Mouse (Mus musculus) intestine, postnatal 0 days (tissue): ENCODE results near the gene Eral1. TPM values are rescaled to one million over a fixed set of nuclear protein-coding genes. Genes with fewer than 3 reads are reported as not detected.

Experiments
- ATAC-seq: fragments of 200-750 bp; cut with Nextera tagmentation; 2 replicates; pipeline ENCODE4 v1.8.0; 2017; ENCODE audit warnings: mild to moderate bottlenecking, moderate TSS enrichment, moderate library complexity
- H3K27ac ChIP-seq: fragments of 300-500 bp; sonication (generic); 2 replicates; pipeline ENCODE4 v1.5.1; 2014; ENCODE audit warnings: mild to moderate bottlenecking, low read depth, low read length, moderate library complexity
- H3K27me3 ChIP-seq: fragments of 300-500 bp; sonication (generic); replicated peaks from 2 replicates; pipeline ENCODE4 v1.6.1; 2014; ENCODE audit warnings: low read length, mixed read lengths; ENCODE audit not compliant: control insufficient read depth, insufficient read depth
- H3K36me3 ChIP-seq: fragments of 300-500 bp; sonication (generic); 2 replicates; pipeline ENCODE4 v1.6.1; 2014; ENCODE audit warnings: mild to moderate bottlenecking, moderate library complexity; ENCODE audit not compliant: control insufficient read depth, insufficient read depth
- H3K4me1 ChIP-seq: fragments of 300-500 bp; sonication (generic); replicated peaks from 2 replicates; pipeline ENCODE4 v1.6.1; 2014; ENCODE audit warnings: antibody characterized with exemption, low read length, mixed read lengths; ENCODE audit not compliant: control insufficient read depth, insufficient read depth
- H3K4me2 ChIP-seq: fragments of 300-500 bp; sonication (generic); replicated peaks from 2 replicates; pipeline ENCODE4 v1.6.1; 2014; ENCODE audit warnings: low read depth, mild to moderate bottlenecking, moderate library complexity
- H3K4me3 ChIP-seq: fragments of 300-500 bp; sonication (generic); 2 replicates; pipeline ENCODE4 v1.5.1; 2014; ENCODE audit warnings: low read depth, low read length
- H3K9ac ChIP-seq: fragments of 300-500 bp; sonication (generic); 2 replicates; pipeline ENCODE4 v1.6.1; 2014; ENCODE audit warnings: mild to moderate bottlenecking, low read depth, low read length
- H3K9me3 ChIP-seq: fragments of 300-500 bp; sonication (generic); 2 replicates; pipeline ENCODE4 v1.6.1; 2016; ENCODE audit warnings: mixed run types; ENCODE audit not compliant: control insufficient read depth
- CTCF ChIP-seq: sonication (generic); IDR thresholded peaks from 2 replicates; pipeline ENCODE4 v1.5.1; 2016; ENCODE audit warnings: low read depth, mild to moderate bottlenecking, control low read depth, antibody characterized with exemption, moderate library complexity
- WGBS: fragments of 180-500 bp; shearing (Covaris S2); extraction: QIAGEN DNeasy Blood & Tissue Kit; methylation state at CpG from one replicate; pipeline ENCODE4 v1.1.7; 2014; 5-methylcytosine and 5-hydroxymethylcytosine counted together
- polyA plus RNA-seq: library from polyadenylated mRNA; unstranded; fragments of >200 nt; fragmentation: Nextera tagmentation; extraction: Ambion mirVana; gene quantifications from 2 replicates; pipeline ENCODE4 v1.2.1, GENCODE M21; 2015

The Eral1 gene
- polyA plus RNA-seq, 1 experiment from 2014 or later: 13.0 TPM

DNA sequence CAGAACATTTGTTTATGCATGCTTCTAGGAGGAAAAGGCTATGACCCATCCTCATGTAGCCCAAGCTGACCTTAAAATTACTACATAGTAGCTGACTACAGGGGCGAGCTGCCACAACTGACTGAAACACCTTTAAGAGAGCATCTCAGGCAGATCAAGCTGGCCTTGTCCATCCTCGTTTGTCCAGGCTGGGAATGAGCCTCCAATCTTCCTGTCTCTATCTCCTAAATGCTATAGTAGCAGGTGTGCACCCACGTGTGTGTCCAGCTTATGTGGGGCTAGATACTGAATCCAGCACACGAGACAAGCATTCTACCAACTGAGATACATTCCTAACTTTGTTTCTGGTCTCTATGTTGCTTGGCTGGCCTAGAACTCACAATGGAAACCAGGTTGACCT is 5.5 kb downstream of the Eral1 start:
- 0 out of 2 replicates have a peak, but pooled peaks cover under 1% of the 10 kb centered on the region for H3K4me1 ChIP-seq
- no peak overlapping the region for H3K4me2 ChIP-seq
- H3K27me3 ChIP-seq: no peaks in the 10 kb centered on the region
- H3K4me3 ChIP-seq: no peak overlapping the region
- no peaks in the 10 kb centered on the region for H3K9me3 ChIP-seq
- no peak for TF ChIP-seq CTCF
- no peak for ATAC-seq
- WGBS: 93% methylated on average over 4 of the region's 4 CpGs
- no peak overlapping the region for H3K9ac ChIP-seq
- H3K27ac ChIP-seq: no peak overlapping the region
- H3K36me3 ChIP-seq: peaks cover 41% of the 10 kb centered on the region

GRCm38 (mm10) chr11:78074277-78074652 is 5.9 kb downstream of the Eral1 start:
- TF ChIP-seq CTCF: no peak
- Histone ChIP-seq H3K4me2 (no peak overlapping the region), H3K4me3 (no peak overlapping the region), H3K27ac (no peak overlapping the region), H3K27me3 (no peaks in the 10 kb centered on the region), H3K4me1 (no peaks in the 10 kb centered on the region), H3K36me3 (peaks cover 41% of the 10 kb centered on the region), H3K9ac (no peak overlapping the region), H3K9me3 (no peaks in the 10 kb centered on the region)
- ATAC-seq: no peak
- WGBS: 84% methylated on average over 2 of the region's 2 CpGs

- WGBS: 97% methylated on average over 9 of the region's 9 CpGs
Observed at GRCm38 (mm10) chr11:78073577-78074276, 6.5 kb downstream of the Eral1 start.

GRCm38 (mm10) chr11:78072425-78073130 is 7.6 kb downstream of the Eral1 start:
- no peak overlapping the region for H3K27ac ChIP-seq
- no peaks in the 10 kb centered on the region for H3K9me3 ChIP-seq
- H3K9ac ChIP-seq: no peak overlapping the region
- WGBS: 27% methylated on average over 6 of the region's 6 CpGs
- no peak for TF ChIP-seq CTCF
- H3K4me3 ChIP-seq: no peak overlapping the region
- H3K4me2 ChIP-seq: no peak overlapping the region
- H3K4me1 ChIP-seq: no peaks in the 10 kb centered on the region; the same call in 1 of the 2 replicates
- H3K27me3 ChIP-seq: no peaks in the 10 kb centered on the region
- ATAC-seq: no peak
- H3K36me3 ChIP-seq: peaks cover 41% of the 10 kb centered on the region

More at GRCm38 (mm10) chr11:78073577-78074276, 6.5 kb downstream of the Eral1 start:
- Histone ChIP-seq H3K9ac (no peak overlapping the region), H3K4me2 (no peak overlapping the region), H3K4me1 (no peaks in the 10 kb centered on the region), H3K27ac (no peak overlapping the region), H3K36me3 (peaks cover 41% of the 10 kb centered on the region), H3K27me3 (no peaks in the 10 kb centered on the region), H3K4me3 (no peak overlapping the region), H3K9me3 (no peaks in the 10 kb centered on the region)
- no peak for ATAC-seq
- TF ChIP-seq CTCF: no peak

DNA sequence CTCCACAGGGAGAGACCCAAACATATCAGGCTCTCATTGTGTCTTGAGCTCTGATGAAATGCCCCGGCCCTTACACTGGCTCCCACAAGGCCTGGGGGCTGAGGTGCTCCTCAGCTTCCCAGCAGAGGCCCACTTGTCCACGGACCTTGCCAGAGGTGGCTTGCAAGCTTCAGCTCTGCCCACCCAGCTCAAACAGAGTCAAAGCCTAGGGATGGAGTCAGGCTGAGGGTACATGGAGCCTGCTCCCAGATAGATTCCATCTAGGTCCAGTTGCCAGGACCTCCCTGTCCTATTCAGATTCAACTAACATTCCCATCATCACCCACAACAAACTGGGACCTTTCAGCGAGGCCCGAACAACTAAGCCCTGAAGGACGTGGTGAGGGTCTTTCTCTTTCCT is 8.2 kb downstream of the Eral1 start:
- ATAC-seq: no peak
- no peak for TF ChIP-seq CTCF

DNA sequence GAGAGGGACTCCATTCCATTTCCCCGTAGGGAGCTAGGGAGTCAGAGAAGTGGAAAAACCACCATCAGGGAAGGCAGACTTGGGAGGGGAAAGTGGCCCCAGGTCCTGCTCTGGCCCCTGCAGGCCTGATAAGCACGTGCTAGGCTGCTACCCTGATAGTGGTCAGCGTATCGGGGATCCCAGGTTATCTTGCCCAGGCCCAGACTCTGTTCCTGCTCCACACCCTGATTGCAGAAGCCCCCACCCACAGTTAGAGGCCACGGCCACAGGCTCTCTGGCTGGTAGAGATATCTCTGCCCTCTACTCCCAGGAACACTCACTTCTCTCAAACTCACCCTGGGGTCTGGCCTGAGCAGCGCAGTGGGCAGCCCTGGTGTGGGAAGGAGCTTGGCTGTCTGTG is 10.5 kb downstream of the Eral1 start:
- no peak overlapping the region for H3K4me2 ChIP-seq
- no peaks in the 10 kb centered on the region for H3K27me3 ChIP-seq
- peaks cover 23% of the 10 kb centered on the region for H3K36me3 ChIP-seq
- no peaks in the 10 kb centered on the region; the same call in 1 of the 2 replicates for H3K4me1 ChIP-seq
- no peak overlapping the region for H3K9ac ChIP-seq
- 62% methylated on average over 6 of the region's 6 CpGs for WGBS
- no peaks in the 10 kb centered on the region for H3K9me3 ChIP-seq
- ATAC-seq: no peak
- H3K4me3 ChIP-seq: no peak overlapping the region
- no peak overlapping the region for H3K27ac ChIP-seq
- no peak for TF ChIP-seq CTCF

More for the DNA sequence above, 8.2 kb downstream of the Eral1 start:
- Histone ChIP-seq H3K27me3 (no peaks in the 10 kb centered on the region), H3K4me2 (no peak overlapping the region), H3K4me3 (no peak overlapping the region), H3K9ac (no peak overlapping the region), H3K9me3 (no peaks in the 10 kb centered on the region), H3K36me3 (peaks cover 39% of the 10 kb centered on the region), H3K4me1 (no peaks in the 10 kb centered on the region; the same call in 1 of the 2 replicates), H3K27ac (no peak overlapping the region)
- 87% methylated on average over 5 of the region's 5 CpGs for WGBS
